Mouse (Mus musculus): ENCODE data around the gene Gpr22. TPM values are rescaled to one million over a fixed set of nuclear protein-coding genes. Genes with fewer than 3 reads are reported as not detected.

Gene Gpr22
- under 1 TPM; 0.33 to 0.40 TPM for polyA plus RNA-seq (2017; shearing (Covaris generic))

- ATAC-seq, result no peak
Observed at GRCm38 (mm10) chr12:31713600-31713999, at the start of gene Gpr22. Gpr22 (minus strand) TSS chr12:31713947.

GRCm38 (mm10) chr12:31755885-31756755 lies 42.4 kb upstream of the Gpr22 start:
- peak; percentile 83 for ATAC-seq

- no peak for ATAC-seq
Observed at GRCm38 (mm10) chr12:31754465-31754864, 40.7 kb upstream of the Gpr22 start.

- ATAC-seq, result no peak
Observed at GRCm38 (mm10) chr12:31749846-31750245, 36.1 kb upstream of the Gpr22 start.

GRCm38 (mm10) chr12:31747301-31747700 lies 33.6 kb upstream of the Gpr22 start:
- ATAC-seq, result no peak

- ATAC-seq, result no peak
Observed at GRCm38 (mm10) chr12:31734616-31735015, 20.9 kb upstream of the Gpr22 start.

- no peak for ATAC-seq
Observed at GRCm38 (mm10) chr12:31730126-31730525, 16.4 kb upstream of the Gpr22 start.

GRCm38 (mm10) chr12:31726707-31727106 lies 13.0 kb upstream of the Gpr22 start:
- ATAC-seq, result no peak

GRCm38 (mm10) chr12:31725511-31726275 lies 11.9 kb upstream of the Gpr22 start:
- no peak for ATAC-seq

- no peak for ATAC-seq
Observed at GRCm38 (mm10) chr12:31724576-31724975, 10.8 kb upstream of the Gpr22 start.

GRCm38 (mm10) chr12:31719586-31720275 lies 6.0 kb upstream of the Gpr22 start:
- no peak for ATAC-seq

GRCm38 (mm10) chr12:31714070-31714469 lies 323 bp upstream of the Gpr22 start:
- ATAC-seq, result no peak

GRCm38 (mm10) chr12:31712727-31713126 lies 1.0 kb downstream of the Gpr22 start:
- ATAC-seq, result no peak

- no peak for ATAC-seq
Observed at GRCm38 (mm10) chr12:31712233-31712632, 1.5 kb downstream of the Gpr22 start.

GRCm38 (mm10) chr12:31709665-31710064 lies 4.1 kb downstream of the Gpr22 start:
- no peak for ATAC-seq

- no peak for ATAC-seq
Observed at GRCm38 (mm10) chr12:31707531-31707930, 6.2 kb downstream of the Gpr22 start.

- no peak for ATAC-seq
Observed at GRCm38 (mm10) chr12:31706168-31706567, 7.6 kb downstream of the Gpr22 start.

GRCm38 (mm10) chr12:31703904-31704303 lies 9.8 kb downstream of the Gpr22 start:
- ATAC-seq, result no peak

- ATAC-seq, result no peak
Observed at GRCm38 (mm10) chr12:31701411-31701810, 12.3 kb downstream of the Gpr22 start.

GRCm38 (mm10) chr12:31700623-31701347 lies 13.0 kb downstream of the Gpr22 start:
- no peak for ATAC-seq

GRCm38 (mm10) chr12:31693278-31693677 lies 20.5 kb downstream of the Gpr22 start:
- no peak for ATAC-seq

- ATAC-seq, result no peak
Observed at GRCm38 (mm10) chr12:31686679-31687078, 27.1 kb downstream of the Gpr22 start.

All from activated CD4-positive, CD25-positive, alpha-beta regulatory T cell, adult 4 months (primary cell).